Mouse (Mus musculus): ENCODE data around the gene Dgkg.

Gene Dgkg

GRCm38 (mm10) chr16:22643460-22643859 is 13.6 kb downstream of the Dgkg start:
- no peak for DNase-seq

DNA sequence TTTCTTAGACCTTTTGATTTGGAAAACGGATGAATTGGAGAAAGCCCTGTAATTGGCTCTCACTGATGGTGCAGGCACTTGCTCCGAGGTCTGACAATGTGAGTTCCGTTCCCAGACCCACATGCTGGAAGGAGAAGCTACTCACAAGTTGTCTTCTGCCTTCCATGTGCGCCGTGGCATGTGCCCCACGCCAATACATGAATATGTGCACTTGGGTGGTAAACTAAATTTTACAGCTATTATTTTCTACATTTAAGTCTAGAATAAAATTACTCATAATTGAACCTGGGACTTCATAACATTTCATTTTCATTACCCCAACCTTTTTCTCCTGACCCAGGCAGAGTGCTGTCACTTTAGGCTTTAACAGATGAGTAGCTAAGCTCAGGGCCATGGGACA is 14.1 kb downstream of the Dgkg start:
- DNase-seq, result no peak

DNA sequence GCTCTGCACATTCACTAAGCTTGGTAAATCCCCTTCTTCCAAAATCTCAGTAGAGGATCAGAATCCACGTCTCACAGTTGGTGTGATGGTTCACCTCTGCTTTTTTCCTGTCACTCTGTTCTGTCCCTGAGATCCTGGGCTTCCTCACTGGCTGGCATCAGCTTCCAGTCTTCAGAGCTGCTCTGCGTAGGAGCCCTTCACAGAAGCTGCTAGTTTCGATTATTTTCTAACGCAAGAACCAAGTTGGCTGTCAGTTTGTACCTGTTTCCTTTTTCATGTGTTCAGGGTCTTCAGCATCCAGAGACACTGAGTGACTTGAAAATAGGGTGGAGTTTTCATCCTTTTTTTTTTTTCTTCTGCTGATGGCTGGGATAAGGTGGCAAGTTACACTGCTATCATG is 15.0 kb downstream of the Dgkg start:
- DNase-seq, result no peak

DNA sequence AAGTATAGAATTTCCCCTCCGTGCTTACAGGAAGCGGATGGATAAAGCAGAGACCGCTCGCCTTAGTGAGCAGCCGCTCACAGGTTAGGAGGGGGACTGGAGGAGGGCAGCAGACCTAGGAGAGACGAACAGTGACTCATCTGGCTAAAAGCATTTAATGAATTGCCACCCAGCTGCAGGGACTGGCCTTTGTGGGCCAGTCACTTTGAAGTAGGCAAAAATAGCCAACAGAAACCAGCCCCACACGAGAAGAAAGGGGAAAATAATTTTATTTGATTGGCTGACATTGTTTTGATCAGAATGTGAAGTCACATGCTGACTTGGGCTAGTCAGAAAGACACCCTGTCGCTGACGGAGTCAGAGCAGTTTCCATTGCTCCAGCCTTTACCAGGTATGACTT is 15.4 kb downstream of the Dgkg start:
- no peak for DNase-seq

GRCm38 (mm10) chr16:22637311-22637710 is 19.7 kb downstream of the Dgkg start:
- DNase-seq, result no peak

DNA sequence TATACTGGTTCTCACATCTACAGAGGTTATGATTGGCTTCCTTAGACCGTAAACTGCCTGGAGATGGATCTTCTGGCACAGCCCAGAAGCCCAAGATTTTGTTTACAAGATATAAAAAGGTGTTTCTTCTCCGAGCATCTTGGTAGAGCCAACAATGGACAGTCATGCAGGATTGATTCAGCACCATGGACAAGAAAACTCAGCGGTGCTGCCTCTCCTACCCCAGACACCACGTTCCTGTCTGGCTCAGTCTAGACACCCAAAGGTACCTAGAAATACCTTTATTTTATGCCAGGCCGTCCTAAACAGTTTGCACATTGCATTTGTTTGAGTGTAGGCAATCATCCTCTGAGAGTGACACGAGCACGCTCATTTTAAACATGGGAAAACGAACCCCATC is 21.3 kb downstream of the Dgkg start:
- DNase-seq, result no peak

DNA sequence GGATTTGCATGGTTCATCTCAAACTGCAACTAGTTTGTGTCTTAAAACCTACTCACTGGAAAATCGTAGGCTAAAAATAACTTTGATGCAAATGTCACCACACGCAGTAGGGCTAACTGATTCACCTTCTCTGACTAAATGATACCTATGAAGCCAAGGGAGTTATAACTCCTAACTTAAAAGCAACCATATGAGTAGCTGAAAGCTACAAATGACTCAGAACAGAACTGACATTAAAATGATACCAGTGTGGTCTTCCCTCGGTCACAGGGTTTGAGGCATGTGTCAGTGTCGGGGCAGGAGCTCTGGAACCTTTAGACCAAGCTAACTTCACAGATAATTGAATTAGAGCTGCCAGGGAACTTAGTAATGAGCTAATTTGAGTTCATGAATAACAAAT is 24.0 kb downstream of the Dgkg start:
- DNase-seq, result no peak

DNA sequence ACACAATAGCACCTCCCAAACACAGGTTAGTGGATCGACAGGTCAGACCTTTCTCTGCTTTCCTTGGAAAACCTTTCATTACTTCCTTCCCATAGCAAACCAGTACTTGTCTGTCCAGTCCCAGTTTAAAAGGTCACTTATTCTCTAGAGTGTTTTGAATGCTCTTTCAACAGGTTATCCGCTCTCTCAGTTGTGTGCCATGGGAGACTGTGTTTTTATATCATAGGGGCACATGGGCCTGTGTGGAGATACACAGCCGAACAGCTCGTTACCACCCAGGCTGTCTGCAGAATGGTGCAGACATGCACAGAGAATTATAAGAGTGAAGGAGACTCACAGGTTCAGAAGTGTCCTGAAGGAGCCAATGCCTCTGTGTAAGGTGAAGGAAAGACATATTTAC is 26.7 kb downstream of the Dgkg start:
- no peak for DNase-seq

- DNase-seq, result no peak
Measured at GRCm38 (mm10) chr16:22629900-22630299, 27.1 kb downstream of the Dgkg start.

- no peak for DNase-seq
Measured at GRCm38 (mm10) chr16:22625987-22626386, 31.0 kb downstream of the Dgkg start.

GRCm38 (mm10) chr16:22625412-22625811 is 31.6 kb downstream of the Dgkg start:
- DNase-seq, result no peak

- peak in 1 of 2 experiments; percentile 27 for DNase-seq
Measured at GRCm38 (mm10) chr16:22622286-22622685, 34.7 kb downstream of the Dgkg start.

GRCm38 (mm10) chr16:22621299-22621920 is 35.6 kb downstream of the Dgkg start:
- no peak for DNase-seq

- no peak for DNase-seq
Measured at GRCm38 (mm10) chr16:22618424-22619056, 38.5 kb downstream of the Dgkg start.

DNA sequence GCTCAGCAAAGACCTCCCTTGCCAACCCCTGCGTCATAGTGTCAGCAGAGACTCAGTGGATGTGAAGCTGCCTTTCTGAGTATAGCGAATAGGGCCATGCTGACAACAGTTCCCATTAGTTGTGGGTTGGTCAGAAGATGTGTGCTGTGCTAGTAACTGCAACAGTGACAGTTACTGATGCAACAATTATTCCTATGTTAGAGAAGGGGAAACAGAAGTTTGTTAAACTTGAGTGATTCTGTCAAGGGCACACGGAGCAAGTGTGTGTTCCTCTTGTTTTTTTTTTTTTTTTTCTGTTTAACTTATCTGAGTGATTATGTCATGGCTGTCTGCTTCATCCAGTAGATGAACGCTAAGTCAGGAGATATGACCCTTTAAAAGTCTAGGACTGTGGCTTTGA is 41.2 kb downstream of the Dgkg start:
- DNase-seq, result no peak

DNA sequence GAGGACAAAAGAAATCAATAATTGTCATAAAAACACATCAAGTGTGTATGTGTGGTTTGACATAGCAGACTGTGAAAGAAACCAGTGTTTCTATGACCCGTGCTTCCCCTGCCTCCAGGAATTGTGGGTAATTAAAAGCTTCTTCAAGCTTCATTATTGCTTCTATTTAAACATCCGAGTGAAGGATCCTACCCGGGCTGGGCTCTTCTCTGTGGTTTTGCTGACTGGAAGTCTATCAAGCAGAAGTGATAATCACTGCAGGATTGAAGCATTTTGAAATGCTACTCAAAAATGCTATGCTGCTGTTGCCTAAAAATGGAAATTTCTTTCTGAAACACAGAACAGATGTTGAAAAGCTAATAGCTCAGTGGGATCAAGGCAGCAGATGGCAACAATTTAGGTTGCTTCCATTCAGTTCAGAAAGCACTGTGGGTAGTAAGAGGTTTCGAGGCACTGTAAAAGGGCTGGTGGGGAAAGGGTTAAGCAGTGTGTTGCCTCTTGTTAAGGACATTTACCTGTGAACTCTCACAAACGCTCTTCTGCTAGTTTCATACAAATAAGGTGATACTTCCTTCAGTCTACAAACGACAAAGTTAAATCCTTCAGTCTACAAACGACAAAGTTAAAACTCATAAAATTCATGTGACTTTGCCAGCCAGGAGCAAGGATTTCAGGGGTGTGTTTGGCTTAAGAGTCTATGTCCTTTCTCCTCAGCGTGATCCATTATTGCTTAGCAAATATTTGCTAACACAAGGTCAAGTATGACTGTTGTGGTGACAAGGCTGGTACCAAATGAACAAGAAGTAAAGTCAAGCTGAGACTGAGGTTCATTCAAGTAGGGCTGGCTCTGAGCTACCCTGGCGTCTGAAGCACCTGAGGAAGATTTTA is 43.6 kb downstream of the Dgkg start:
- DNase-seq, result no peak

GRCm38 (mm10) chr16:22608046-22608445 is 49.0 kb downstream of the Dgkg start:
- DNase-seq, result no peak

- DNase-seq, result no peak
Measured at GRCm38 (mm10) chr16:22606989-22607388, 50.0 kb downstream of the Dgkg start.

DNA sequence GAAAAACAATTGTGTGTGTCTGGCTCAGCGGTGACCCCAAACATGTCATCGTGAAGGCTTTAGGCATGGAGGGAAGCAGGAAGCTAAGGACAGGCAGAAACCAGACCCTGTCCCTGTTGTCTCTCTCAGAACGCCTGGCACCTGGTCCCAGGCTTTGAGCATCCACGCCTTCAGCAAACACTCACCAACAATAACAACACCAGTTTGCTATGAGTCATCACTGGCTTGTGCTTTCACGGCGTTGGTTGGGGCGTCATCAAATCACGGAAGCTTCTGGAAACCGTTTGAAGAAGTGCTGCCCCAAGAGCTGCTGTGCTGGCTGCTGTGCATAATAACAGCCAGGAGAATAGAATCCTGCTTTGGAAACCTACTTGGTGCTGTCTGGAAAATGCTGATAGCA is 54.6 kb downstream of the Dgkg start:
- DNase-seq, result peak in 1 of 2 experiments; percentile 40

DNA sequence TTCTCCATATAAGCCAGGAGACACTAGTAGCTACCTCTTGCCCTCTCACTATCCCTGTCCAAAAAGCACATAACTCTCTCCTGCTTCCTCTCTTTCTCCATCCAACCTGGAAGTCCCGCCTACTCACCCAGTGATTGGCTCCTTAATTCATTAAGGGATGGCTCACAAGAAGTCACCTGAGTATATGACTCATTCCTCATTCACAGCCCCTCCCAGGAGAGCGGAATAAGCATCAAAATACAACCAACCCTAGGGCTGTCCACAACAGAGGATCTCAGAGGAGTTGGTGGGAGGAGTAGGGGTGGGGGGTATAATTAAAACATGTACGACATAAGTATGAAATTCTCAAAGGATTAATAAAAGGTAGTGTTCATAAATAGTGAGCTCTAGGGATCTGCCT is 55.3 kb downstream of the Dgkg start:
- DNase-seq, result no peak

DNA sequence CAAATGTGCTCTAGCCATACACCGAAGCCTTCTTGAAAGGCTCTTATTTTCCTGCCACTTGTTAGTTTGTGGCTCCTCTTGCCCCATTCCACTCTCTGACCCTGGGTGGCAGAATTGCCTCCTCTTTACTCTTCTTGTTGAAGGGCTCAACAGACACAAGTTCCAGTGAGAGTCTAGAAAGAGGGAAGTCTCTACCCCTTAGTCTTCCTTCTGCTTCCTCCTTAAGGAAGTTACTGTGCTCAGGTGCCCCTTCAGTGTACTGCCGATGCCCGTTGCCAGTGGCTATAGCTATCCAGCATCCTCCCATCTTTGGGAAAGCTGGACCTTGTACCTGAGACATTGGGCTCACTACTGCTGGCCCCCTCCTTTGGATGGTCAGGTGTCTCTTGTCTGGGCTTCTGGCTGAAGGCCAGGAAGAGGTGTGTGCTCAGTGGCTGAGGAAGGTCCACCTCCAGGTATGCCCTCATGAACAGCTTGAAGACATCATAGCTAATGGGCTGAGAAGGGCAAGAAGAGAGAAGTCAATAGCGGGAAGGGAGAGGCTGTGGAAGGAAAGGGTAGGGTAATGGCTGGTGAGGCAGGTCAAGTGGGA is 56.8 kb downstream of the Dgkg start:
- no peak for DNase-seq

DNA sequence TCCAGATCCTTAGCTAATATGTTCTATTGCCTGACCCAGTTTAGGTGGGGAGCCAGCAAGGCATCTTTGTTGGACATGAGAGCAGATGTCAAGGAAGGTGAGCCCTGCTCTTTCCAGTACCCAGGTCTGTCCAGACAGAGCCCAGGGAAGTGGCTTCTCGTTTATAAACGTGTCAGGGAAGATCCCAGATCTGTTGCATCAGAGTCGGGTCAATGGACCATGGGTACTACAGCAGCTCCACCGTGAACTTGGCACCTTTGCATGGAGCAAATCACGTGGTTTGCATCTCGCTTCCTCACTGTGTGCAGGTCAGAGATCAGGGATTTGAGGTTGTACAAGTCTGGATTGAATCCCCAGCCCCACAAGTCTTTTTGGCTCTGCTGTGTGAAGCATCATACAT is 58.3 kb downstream of the Dgkg start:
- DNase-seq, result peak in 1 of 2 experiments; percentile 27

- DNase-seq, result no peak
Measured at GRCm38 (mm10) chr16:22596394-22596793, 60.6 kb downstream of the Dgkg start.

DNA sequence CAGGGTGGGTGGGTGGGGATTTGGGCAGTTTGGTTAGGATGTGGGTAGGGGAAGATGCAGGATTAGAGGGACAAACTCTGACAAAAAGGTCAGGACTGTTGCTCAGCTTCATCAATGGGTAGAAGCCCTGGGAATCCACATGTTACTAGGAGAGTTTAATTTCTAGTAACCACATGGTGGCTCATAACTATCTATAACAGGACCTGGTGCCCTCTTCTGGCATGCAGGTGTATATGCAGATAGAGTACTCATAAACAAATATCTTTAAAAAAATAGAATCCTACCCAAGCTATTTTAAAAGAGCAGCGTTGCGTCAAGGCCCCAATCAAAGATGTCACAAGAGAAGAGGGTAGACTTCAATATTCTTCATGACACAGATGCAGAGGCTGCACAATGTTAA is 63.1 kb downstream of the Dgkg start:
- DNase-seq, result no peak

Measured in lung, postnatal 4 days (tissue).